Mouse (Mus musculus) C2C12 (cell line): ENCODE results near the gene Hibadh.

Source experiments
- CEBPB ChIP-seq: IDR thresholded peaks from one replicate; pipeline ENCODE4 v1.6.1; 2011; ENCODE audit warnings: low read depth, mild to moderate bottlenecking, control low read depth, moderate library complexity
- CTCF ChIP-seq: IDR thresholded peaks from one replicate; pipeline ENCODE4 v1.5.1; 2011; ENCODE audit not compliant: control insufficient read depth, insufficient read depth, insufficient read length
- FOSL1 ChIP-seq: IDR thresholded peaks from one replicate; pipeline ENCODE4 v1.8.0; 2011; ENCODE audit warnings: mild to moderate bottlenecking, low read length; ENCODE audit not compliant: poor library complexity, insufficient read depth, severe bottlenecking
- MAX ChIP-seq: IDR thresholded peaks from one replicate; pipeline ENCODE4 v1.6.1; 2011; ENCODE audit warnings: mild to moderate bottlenecking, control low read depth
- MYOD1 ChIP-seq: IDR thresholded peaks from one replicate; pipeline ENCODE4 v1.6.1; 2011; ENCODE audit warnings: low read depth; ENCODE audit not compliant: control insufficient read depth, insufficient read length
- MYOG ChIP-seq: IDR thresholded peaks from one replicate; pipeline ENCODE4 v1.6.1; 2011; ENCODE audit not compliant: control insufficient read depth, insufficient read length; ENCODE audit errors: extremely low read depth
- USF1 ChIP-seq: IDR thresholded peaks from one replicate; pipeline ENCODE4 v1.6.1; 2011; ENCODE audit warnings: low read depth, mild to moderate bottlenecking, control low read depth, moderate library complexity

GRCm38 (mm10) chr6:52577270-52577669, 62.9 kb downstream of the Hibadh start:
- TF ChIP-seq CTCF (no peak), MYOD1 (no peak), MAX (no peak), MYOG (no peak), USF1 (no peak), FOSL1 (no peak), CEBPB (no peak)
